Mouse (Mus musculus) frontal cortex, adult (tissue): ENCODE measurements around the gene Ly9.

Source experiments
- ATAC-seq: cut with Nextera tagmentation; 2 replicates; pipeline ENCODE4 v1.9.2; 2017; ENCODE audit warnings: mild to moderate bottlenecking, moderate library complexity, mixed read lengths; ENCODE audit not compliant: low TSS enrichment

Gene Ly9

GRCm38 (mm10) chr1:171584584-171584983 lies 22.6 kb downstream of the Ly9 start:
- no peak for ATAC-seq

GRCm38 (mm10) chr1:171577168-171577567 lies 30.0 kb downstream of the Ly9 start:
- no peak for ATAC-seq

DNA sequence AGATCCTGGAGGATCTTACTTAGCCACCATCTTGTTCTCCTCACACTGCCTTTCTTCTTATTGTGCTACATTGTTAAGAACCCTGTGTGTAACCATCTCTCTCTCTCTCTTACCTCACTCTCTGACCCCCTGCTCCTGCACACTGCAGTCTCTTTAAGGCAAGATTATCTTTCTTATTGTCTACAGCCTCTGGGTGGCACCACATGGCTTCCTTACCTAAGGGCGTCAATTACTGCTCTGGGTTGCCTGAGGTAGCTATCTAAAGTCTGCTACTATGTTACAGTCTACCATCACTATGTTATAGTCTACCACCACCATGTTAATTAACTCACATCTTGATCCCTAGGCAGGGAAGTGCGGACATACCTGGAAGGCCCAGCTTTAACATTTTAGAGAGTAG lies 38.8 kb downstream of the Ly9 start:
- no peak for ATAC-seq

DNA sequence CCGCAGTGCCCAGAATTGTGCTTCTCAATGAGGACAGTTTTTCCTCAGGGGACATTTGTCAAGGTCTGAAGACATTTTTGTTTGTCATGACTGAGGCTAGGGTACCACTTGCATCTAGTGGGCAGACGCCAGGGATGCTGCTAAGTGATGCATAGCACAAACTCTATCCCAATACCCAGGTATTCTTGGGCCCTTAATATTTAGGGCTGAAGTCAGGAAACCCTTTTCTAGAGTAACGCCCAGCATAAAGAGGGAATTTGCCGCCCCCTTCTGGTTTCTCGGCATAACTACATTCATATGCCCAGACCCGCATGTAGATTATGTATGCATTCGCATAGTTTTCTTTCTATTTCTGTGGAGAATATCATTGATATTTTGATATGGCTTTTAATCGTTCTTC lies 40.4 kb downstream of the Ly9 start:
- ATAC-seq: peak; percentile 55; the same call in 1 of the 2 replicates

DNA sequence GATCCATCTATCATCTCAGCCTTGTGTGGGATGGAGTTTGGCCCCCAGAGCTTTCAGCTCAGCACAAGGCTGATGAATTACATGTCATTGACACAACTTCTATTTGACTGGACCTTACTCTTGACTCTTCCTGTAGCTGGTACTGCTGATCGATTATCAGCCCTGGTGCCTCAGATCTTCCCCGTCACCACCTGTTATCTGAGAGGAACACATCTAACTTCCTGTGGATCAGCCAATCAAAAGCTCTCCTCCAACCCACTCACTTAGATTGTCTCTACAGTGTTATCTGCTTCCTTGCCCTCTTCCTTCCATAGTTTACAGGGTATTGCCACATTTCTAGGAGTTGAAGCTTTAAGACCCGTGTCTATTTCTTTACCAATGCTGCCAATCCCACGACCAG lies 41.3 kb downstream of the Ly9 start:
- no peak for ATAC-seq

GRCm38 (mm10) chr1:171564247-171564646 lies 43.0 kb downstream of the Ly9 start:
- ATAC-seq: no peak

DNA sequence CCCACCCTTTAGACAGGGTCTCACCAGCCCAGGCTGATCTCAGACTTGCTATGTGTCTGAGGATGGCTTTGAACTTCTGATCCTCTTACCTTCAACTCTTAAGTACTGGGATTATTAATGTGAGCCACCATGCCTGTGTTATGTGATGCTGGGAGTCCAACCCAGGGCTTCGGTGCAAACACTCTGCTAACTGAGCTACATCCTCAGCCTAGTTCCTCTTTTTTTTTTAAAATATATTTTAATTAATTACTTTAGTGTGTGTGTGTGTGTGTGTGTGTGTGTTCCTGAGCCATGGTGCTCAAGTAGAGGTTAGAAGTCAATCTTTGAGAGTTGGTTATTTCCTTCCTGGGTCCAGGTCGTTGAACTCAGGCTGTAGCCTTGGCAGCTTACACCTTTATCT lies 44.2 kb downstream of the Ly9 start:
- no peak for ATAC-seq

DNA sequence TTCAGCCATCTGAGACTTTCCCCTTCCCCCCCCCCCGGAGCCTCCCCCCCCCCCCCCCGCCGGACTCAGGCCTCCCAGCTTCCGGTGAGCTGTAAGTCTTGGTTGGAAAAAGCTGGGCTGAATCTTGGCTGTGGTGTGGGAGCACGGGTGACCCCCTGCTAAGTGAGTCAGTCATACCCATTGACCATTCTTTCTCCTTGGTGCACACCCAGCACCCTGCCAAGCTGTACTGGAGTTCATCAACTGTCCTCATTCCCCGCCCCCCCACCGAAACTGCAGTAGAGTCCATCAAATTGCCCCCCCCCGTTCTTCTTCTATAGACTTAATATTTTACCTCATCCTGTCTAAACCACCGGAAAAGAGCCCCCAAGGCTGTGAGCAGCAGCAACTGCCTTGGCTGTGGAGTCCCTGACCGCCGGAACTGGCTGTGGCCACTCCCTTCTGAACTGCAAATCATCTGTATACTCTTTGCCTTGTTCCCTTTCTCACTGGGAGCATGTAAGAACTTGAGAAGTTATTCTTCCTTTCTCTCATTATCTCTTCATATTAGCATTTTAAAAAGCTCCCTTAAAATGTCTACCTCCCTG lies 45.5 kb downstream of the Ly9 start:
- ATAC-seq: no peak

DNA sequence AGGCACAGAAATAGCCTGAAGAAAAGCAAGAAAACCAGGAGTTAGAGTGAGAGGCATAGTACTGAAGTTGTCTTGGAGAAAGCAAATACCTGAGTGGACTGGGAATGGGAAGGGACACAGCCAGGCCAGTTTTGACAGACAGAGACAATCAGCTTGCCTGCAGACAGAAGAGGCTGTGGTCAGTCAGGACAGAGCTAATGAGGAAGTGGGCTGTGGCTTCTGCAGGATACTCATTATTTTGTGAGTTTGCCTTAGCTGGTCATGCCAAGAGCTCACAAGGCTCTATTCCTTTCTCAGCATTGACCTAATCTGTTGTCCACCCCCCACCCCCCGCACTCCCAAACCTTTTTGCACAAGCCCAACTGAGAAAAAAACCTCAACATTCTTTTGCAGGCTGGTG lies 46.0 kb downstream of the Ly9 start:
- ATAC-seq: no peak

- no peak for ATAC-seq
These were observed 46.9 kb downstream of the Ly9 start for GRCm38 (mm10) chr1:171560262-171560661.

DNA sequence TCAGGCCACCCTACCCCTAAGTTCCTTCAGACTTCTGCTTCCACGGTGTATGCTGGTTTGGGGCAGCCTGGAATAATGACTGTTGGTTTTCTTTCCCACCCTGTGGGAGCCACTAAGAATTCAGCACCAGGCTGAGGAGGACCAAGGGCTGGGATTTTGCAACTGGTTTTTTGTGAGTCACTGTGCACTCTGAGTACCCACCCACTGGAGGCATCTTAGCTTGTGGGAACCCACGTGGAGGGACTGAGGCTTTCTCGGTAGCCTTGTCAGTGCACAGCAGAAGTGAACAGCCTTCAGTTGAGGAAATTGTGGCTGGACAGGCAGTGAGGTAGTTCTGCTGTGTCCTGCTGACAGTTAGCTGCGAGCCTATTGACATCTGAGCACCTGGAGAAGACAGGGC lies 48.3 kb downstream of the Ly9 start, which contains the start of gene Cd244a:
TSS of gene Cd244a (plus strand) at position 296 of the 400 bp plus-strand sequence.
- no peak for ATAC-seq

DNA sequence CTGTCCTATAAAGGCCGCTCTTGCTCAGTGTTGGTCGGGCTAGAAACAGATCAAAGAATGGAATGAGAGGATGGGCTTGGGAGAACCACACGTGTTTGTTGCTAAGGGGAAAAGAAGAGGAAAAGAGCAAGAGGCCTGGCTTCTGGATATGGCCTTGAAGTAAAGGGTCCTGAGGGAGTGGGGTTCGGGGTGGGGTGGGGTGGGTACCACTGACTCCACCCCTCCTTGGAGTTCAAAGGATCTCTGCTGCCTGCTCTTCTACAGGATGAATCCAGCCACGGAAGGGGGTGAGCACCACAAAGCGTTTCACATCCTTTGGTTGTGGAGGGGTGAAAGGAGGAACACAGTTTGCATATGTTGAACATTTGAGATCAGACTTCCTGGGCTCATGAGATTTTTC lies 48.8 kb downstream of the Ly9 start:
- no peak for ATAC-seq

GRCm38 (mm10) chr1:171556366-171556765 lies 50.8 kb downstream of the Ly9 start:
- no peak for ATAC-seq

DNA sequence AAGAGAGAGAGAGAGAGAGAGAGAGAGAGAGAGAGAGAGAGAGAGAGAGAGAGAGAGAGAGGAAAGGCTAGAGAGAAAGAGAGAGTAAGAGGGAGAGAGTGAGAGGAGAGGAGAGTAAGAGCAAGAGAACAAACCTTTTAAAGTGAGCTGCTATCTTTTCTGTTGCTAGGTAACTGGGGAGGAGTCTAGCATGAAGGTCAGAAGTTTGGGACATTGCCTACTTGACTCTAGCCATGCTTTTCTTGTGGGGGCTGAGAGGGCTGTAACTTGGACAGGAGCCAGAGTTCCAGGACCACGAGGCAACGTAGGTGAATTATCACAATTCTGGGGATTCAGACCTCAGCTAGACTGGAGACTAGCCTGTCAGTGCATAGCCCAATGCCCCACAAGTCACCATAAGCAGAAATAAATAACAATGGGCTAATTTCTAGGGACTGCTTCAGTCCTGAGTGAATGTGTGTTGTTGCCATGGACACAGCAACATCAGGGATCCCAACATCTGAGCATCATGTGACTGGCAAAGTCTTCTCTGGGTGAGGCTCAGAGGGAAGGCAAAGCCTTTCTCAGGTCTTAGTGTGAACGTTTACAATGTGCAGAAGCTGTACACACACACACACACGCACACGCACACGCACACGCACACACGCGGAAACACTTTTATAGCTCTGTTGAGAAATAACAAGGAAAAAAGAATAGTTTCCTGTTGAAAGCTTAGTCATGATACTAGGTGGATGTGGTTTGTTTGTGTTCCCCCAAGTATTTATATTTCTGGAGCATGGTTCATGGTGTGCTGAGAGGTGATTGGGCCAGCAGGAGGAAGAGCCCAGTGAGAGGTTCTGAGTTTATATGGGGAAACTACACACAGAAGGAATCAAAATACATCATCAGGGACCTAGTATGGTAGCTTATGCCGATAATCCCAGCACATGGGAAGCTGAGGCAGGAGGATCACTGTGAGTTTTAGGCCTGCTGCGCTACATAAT lies 53.6 kb downstream of the Ly9 start:
- no peak for ATAC-seq

DNA sequence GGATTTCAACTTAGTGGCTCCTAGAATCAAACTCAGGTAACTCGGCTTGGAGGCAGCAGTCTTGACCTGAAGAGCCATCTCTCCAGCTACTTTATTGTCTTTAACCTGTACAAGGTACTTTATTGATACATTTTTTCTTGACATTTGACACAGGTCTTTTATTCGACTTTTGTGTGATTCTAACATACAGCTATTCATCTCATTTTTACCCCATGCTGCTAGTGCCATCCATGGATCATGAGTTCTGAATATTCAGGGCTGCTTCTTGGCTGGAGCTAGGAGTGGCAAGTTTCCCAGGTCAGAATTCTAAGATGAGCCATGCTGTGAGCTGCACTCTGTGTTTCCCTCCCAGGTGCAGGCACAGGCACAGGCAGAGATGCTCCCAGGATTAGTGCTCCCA lies 55.0 kb downstream of the Ly9 start:
- ATAC-seq: no peak

GRCm38 (mm10) chr1:171551326-171551725 lies 55.9 kb downstream of the Ly9 start:
- no peak for ATAC-seq

DNA sequence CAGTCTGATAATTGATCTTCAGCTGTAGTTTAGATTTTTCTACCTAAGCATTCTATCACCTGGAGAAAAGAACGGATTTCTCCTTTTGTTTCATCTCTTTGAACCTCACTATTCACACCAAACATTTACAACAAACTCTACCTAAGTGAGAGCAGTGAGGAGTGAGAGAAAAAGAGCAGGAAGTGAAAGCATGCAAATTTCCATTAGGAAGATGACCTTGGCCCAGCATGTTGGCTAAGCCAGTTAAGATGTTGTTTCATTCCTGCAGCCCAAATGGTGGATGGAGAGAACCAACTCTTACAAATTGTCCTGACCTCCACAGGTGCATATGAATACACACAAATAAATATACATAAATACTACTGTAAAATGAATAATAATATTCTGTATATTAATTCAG lies 66.5 kb downstream of the Ly9 start:
- no peak for ATAC-seq
